Mouse (Mus musculus): ENCODE data around the gene Arhgap24.

DNA sequence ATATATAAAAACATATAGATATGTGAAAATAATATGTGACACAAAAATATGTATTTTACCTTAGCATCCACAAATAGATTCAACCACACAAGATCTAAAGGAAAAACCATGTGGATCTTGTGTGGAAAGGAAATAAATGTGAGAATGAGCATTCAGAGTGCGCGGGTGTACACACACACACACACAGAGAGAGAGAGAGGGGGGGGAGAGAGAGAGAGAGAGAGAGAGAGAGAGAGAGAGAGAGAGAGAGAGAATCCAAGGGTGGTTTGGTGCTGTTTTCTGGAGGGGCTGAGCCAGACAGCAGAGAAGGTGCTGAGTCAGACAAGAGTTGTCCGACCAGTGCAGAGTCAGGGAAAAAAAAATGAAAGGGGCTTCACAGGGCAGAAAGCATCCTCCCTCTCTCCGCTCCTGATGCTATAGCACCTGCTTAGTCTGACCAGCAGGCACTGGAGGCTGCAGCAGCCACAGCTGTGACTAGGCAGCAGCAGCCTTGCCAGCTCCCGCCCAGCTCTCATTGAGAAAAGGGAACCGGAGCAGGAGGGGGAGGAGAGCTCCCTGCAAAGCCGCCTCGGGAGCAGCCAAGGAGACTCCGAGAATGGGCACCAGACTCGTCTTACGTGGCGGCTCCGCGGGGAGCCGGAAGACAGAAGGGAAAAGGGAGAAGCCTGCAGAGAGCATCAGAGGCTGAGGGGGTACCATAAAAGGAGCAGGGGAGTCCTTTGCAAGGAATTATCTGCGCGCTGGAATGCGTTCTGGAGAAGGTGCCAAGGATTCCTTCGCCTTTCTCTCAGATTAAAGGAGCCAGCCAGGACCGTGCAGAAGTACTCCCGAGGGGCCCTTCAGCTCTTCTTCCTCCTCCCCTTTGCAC lies 363.8 kb downstream of the Arhgap24 start:
- no peak; the same call in 1 of the 2 replicates for TF ChIP-seq CTCF (conservative IDR thresholded peaks at IDR 0.05; ENCODE audit: insufficient read depth, insufficient read length, low read depth, low read length)
- TF ChIP-seq POLR2A (IDR thresholded peaks at IDR 0.05; ENCODE audit: low read depth, low read length): peak; percentile 66

All from kidney, adult 2 months (tissue).